Mouse (Mus musculus) cerebellum, postnatal 10 days (tissue): Measurements from ENCODE around the gene Gm9639.
"Not testable (repeated sequence)": the region's sequence is repeated elsewhere in the genome, so short reads cannot be mapped to it uniquely, and the experiment has no call there.

ENCODE experiments used
- DNase-seq, 2 experiments: peaks; one replicate each; pipeline ENCODE4 v3.0.0; 2021; ENCODE audit warnings: mixed read lengths in 2 of 2

Gene Gm9639

DNA sequence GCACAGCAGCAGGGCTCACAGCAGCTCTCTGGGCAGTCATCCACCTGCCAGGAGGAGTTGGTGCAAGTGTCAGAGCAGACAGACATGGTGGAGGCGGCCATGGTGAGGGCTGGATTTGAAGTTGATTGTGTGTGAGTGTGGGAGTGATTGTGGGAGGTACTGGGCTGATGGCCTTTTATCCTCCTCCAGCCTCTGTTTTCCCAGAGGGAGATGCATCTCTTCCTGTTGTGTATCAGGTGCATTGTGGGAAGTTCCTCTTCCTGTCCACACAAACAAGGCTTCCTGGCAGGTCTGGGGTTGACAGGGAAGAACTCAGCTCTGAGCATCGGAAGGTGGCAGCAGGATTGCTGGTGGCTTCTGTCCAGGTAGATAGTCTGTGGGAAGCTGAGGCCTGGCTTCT is at the start of gene Gm9639:
Gm9639 (minus strand) TSS at position 101 of the 400 bp plus-strand sequence.
- DNase-seq = no peak

DNA sequence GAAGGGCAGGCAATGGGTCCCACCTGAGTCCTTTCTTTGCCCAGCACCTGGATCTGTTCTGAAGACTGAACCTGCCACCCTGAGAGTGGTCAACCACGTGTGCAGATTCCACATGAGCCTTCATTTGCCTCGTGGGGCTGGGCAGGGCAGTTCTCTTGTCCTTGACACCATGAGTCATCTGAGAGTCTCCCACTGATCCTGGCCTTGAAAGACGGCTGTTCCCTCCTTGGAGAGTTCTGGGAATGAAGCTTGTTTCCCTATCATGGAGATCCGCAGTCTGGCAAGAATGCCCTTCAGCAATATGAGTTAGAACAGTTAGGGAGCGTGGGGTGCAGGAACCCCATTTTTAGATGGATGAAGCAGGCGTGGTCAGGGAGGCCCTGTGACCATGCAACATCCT is 44.1 kb upstream of the Gm9639 start:
- no peak for DNase-seq

DNA sequence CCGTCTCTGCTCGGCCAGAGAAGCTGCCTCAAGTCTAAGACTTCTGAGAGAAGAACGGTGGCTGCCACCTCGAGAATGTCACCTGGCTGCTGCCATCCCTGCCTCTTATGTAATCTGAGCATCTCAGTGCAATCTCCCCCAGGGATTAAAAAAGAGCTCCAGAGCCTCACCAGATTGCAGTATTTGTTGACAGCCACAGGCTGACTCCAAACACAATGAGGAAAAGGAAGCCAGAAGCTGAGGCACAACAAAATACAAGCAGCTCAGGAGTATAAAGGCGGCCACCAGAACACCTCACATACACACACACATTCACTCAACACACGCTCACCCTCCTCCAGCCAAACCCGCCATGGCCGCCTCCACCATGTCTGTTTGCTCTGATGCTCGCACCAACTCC is 40.8 kb upstream of the Gm9639 start, which contains the start of gene Krtap10-10:
Krtap10-10 (plus strand) TSS at position 301 of the 400 bp plus-strand sequence.
- DNase-seq = no peak

- DNase-seq = no peak
These were observed 32.1 kb upstream of the Gm9639 start, which contains the start of gene Krtap10-4 for GRCm38 (mm10) chr10:77826951-77827350. Gene Krtap10-4 (minus strand): TSS chr10:77827095.

- no peak for DNase-seq
These were observed 24.3 kb upstream of the Gm9639 start for GRCm38 (mm10) chr10:77819203-77819602.

- no peak for DNase-seq
These were observed 23.6 kb upstream of the Gm9639 start for GRCm38 (mm10) chr10:77818523-77818922.

GRCm38 (mm10) chr10:77815514-77815913 is 20.6 kb upstream of the Gm9639 start:
- peak in 1 of 2 experiments; percentile 26 for DNase-seq

DNA sequence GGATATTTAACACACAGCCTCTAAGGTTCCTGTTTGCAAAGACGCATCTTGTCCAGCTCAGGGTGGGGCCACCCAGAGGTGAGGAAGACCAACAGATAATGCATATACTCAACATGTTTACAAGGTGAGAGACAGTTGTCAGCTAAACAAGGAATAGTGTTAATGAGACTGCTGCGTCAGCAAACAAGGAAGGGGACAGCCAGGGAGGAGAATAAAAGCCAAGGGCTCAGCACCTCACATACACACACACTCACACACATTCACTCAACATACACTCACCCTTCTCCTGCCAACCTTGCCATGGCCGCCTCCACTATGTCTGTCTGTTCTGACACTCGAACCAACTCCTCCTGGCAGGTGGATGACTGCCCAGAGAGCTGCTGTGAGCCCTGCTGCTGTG is 19.5 kb upstream of the Gm9639 start, which contains the start of gene Gm2696:
Gm2696 (plus strand) TSS at position 301 of the 400 bp plus-strand sequence.
- no peak for DNase-seq

DNA sequence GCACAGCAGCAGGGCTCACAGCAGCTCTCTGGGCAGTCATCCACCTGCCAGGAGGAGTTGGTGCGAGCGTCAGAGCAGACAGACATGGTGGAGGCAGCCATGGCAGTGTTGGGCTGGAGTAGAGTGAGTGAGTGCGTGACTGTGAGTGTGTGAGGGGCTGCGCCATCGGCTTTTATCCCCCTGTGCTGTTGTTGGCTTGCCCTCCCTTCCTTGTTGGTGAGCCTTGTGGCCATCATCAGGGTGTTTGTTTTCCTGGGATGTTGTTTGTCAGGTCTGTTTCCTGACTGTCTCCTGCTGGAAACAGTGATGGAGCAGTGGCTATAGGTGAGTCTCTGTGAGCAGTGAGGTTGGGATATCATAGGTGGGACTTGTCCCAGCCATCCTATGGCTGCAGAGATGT is 16.9 kb upstream of the Gm9639 start, which contains the start of gene Gm9507:
Gm9507 (minus strand) TSS at position 101 of the 400 bp plus-strand sequence.
- DNase-seq = no peak

DNA sequence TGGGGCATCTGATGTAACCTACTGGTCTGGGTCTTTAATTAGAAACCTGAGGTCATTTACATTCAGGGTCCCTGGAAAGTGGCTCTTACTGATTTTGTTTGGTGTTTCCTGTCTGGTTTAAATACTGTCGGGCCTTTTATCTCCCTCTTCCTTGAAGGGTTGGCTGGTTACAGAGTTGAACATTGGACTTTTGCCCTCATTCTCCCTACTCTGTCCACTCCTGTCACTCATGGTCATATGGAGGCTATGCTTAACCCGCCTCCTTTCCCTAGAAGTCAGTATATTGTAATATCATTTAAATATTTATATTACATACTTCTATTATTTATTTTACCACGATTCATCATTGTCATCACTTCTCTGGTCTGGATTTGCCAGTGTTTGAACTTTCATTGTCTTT is 9.2 kb upstream of the Gm9639 start:
- DNase-seq = no peak

GRCm38 (mm10) chr10:77798921-77799508 is 4.1 kb upstream of the Gm9639 start, which contains the start of gene Gm19668:
Gene Gm19668 (minus strand): TSS chr10:77799133.
- DNase-seq = no peak

DNA sequence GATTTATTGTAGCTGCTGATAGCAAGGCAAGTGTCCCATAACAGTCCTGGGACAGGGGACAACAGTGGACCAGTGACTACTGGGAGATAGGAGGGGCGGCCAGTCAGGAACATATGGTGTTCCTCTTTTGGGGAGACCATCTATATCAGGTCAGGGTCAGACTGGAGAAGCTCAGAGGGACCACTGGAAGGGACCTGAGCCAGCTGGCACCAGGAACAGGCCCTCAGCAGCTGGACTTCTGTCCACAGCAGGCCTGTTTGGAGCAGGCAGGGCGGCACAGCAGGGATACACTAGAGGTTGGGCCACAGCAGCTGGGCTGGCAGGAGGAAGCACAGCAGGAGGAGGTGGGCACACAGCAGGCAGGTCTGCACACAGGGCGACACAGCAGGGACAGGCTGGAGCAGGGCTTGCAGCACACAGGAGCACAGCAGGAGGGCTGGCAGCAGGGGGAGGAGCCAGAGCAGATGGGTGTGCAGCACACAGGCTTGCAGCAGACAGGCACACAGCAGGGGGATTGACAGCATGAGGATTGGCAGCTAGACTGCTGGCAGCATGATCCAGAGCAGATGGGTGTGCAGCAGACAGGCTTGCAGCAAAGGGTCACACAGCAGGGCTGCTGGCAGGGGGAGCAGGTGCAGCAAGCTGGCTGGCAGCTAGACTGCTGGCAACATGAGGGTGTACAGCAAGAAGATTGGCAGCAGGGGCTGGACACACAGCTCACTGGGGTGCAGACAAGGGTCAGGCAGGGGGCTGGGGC is 3.5 kb upstream of the Gm9639 start:
- DNase-seq = peak; percentile 53 to 61

DNA sequence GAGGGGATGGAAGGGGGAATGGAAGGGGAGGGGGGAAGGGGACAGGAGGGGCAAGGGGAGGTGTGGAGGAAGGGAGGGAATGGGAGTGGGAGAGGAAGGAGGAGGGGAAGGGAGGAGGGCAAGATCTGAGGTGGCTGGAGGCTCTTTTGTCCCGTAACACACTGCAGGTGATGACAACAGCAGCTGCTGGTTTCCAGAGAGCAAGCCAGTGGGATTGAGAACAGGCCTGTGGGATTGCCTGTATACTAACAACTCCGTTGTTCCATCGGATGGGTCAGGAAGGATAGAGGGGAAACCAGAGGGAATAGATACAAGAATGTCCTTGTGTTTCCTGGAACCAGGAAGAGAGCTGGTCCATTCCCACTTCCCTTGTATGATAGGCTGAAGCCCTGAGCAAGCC is 2.8 kb upstream of the Gm9639 start:
- no peak for DNase-seq

GRCm38 (mm10) chr10:77788621-77789020 is 6.3 kb downstream of the Gm9639 start:
- DNase-seq = no peak

DNA sequence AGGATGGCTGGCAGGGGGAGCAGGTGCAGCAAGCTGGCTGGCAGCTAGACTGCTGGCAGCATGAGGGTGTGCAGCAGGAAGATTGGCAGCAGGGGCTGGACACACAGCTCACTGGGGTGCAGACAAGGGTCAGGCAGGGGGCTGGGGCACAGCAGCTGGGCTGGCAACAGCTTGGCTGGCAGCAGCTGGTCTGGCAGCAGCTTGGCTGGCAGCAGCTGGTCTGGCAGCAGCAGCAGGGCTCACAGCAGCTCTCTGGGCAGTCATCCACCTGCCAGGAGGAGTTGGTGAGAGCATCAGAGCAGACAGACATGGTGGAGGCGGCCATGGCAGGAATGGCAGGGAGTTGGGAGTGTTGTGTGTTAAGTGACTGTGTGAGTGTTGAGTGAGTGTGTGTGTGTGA is 7.0 kb downstream of the Gm9639 start, which contains the start of gene Gm7137:
Gm7137 (minus strand) TSS at position 325 of the 400 bp plus-strand sequence.
- peak; percentile 26 to 31 for DNase-seq

GRCm38 (mm10) chr10:77783396-77783795 is 11.5 kb downstream of the Gm9639 start:
- DNase-seq = not testable (repeated sequence)

DNA sequence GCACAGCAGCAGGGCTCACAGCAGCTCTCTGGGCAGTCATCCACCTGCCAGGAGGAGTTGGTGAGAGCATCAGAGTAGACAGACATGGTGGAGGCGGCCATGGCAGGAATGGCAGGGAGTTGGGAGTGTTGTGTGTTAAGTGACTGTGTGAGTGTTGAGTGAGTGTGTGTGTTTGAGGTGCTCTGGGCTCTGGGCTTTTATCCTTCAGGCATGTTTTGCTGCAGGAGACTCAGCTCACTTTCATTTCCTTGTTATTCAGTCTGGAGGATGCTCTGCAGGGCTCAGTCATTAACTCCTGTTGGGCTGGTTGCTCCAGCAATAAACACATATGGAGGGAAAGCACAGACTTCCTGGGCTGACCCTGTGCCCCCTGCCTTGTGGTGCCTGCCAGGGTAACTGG is 12.4 kb downstream of the Gm9639 start, which contains the start of gene Gm3250:
Gm3250 (minus strand) TSS at position 101 of the 400 bp plus-strand sequence.
- DNase-seq = not testable (repeated sequence)

- DNase-seq = not testable (repeated sequence)
These were observed 18.0 kb downstream of the Gm9639 start, which contains the start of gene Gm7138 for GRCm38 (mm10) chr10:77776844-77777243. Gene Gm7138 (minus strand): TSS chr10:77776944.

DNA sequence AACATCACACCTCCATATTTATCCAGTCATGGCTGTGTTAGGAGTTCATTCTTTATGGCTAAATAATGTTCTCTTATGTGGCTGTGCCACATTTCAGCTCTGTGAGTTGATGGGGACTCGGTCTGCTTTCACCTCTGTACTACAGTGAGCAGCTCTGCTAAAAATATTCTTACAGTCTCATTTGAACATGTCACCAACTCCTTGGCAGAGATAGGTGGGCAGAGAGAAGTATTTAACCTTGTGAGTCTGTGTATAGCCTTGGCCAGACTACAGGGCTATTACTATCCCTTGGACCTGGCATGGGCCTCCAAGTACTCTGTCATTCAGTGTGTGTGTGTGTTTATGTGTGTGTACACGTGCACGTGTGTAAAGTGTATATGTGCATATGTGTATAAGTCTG is 22.7 kb downstream of the Gm9639 start:
- DNase-seq = not testable (repeated sequence)

DNA sequence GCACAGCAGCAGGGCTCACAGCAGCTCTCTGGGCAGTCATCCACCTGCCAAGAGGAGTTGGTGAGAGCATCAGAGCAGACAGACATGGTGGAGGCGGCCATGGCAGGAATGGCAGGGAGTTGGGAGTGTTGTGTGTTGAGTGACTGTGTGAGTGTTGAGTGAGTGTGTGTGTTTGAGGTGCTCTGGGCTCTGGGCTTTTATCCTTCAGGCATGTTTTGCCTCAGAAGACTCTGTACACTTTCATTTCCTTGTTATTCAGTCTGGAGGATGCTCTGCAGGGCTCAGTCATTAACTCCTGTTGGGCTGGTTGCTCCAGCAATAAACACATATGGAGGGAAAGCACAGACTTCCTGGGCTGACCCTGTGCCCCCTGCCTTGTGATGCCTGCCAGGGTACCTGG is 23.7 kb downstream of the Gm9639 start, which contains the start of gene Gm3238:
Gm3238 (minus strand) TSS at position 101 of the 400 bp plus-strand sequence.
- DNase-seq = not testable (repeated sequence)

- DNase-seq = no peak
These were observed 25.1 kb downstream of the Gm9639 start for GRCm38 (mm10) chr10:77769727-77770126.

- DNase-seq = not testable (repeated sequence)
These were observed 35.3 kb downstream of the Gm9639 start, which contains the start of gene Gm3233 for GRCm38 (mm10) chr10:77759582-77759981. Gene Gm3233 (minus strand): TSS chr10:77759682.

GRCm38 (mm10) chr10:77753448-77753847 is 41.4 kb downstream of the Gm9639 start:
- no peak for DNase-seq
